Mouse (Mus musculus) hindbrain, postnatal 0 days (tissue): ENCODE data around the gene Zfp672. TPM values are rescaled to one million over a fixed set of nuclear protein-coding genes. Genes with fewer than 3 reads are reported as not detected.

Experiments used
- ATAC-seq: fragments of 200-750 bp; cut with Nextera tagmentation; 2 replicates; pipeline ENCODE4 v1.8.0; 2017; ENCODE audit warnings: mild to moderate bottlenecking, moderate TSS enrichment, moderate library complexity
- DNase-seq: peaks from one replicate; pipeline ENCODE4 v3.0.0-alpha.2; 2015; ENCODE audit warnings: low spot score
- H3K27ac ChIP-seq: fragments of 300-500 bp; sonication (generic); 2 replicates; pipeline ENCODE4 v1.5.1; 2014; ENCODE audit warnings: mild to moderate bottlenecking
- H3K27me3 ChIP-seq: fragments of 300-500 bp; sonication (generic); 2 replicates; pipeline ENCODE4 v1.6.1; 2014; ENCODE audit warnings: low read length, mixed read lengths; ENCODE audit not compliant: insufficient read depth
- H3K36me3 ChIP-seq: fragments of 300-500 bp; sonication (generic); 2 replicates; pipeline ENCODE4 v1.6.1; 2014; ENCODE audit warnings: low read length, mixed read lengths; ENCODE audit not compliant: insufficient read depth
- H3K4me1 ChIP-seq: fragments of 300-500 bp; sonication (generic); 2 replicates; pipeline ENCODE4 v1.6.1; 2014; ENCODE audit warnings: antibody characterized with exemption, low read length, mixed read lengths; ENCODE audit not compliant: insufficient read depth
- H3K4me2 ChIP-seq: fragments of 300-500 bp; sonication (generic); 2 replicates; pipeline ENCODE4 v1.6.1; 2014; ENCODE audit warnings: low read depth, mild to moderate bottlenecking, low read length, moderate library complexity, mixed read lengths
- H3K4me3 ChIP-seq: fragments of 300-500 bp; sonication (generic); 2 replicates; pipeline ENCODE4 v1.5.1; 2014; ENCODE audit warnings: low read length
- H3K9ac ChIP-seq: fragments of 300-500 bp; sonication (generic); replicated peaks from 2 replicates; pipeline ENCODE4 v1.6.1; 2014; ENCODE audit warnings: mild to moderate bottlenecking, low read length, moderate library complexity, mixed read lengths
- H3K9me3 ChIP-seq: fragments of 300-500 bp; sonication (generic); 2 replicates; pipeline ENCODE4 v1.6.1; 2016; ENCODE audit warnings: low read length, mixed read lengths
- CTCF ChIP-seq: IDR thresholded peaks from 2 replicates; pipeline ENCODE4 v1.5.1; 2016; ENCODE audit warnings: antibody characterized with exemption, control low read depth, low read depth
- WGBS: fragments of 180-500 bp; shearing (Covaris S2); extraction: QIAGEN DNeasy Blood & Tissue Kit; methylation state at CpG from one replicate; pipeline ENCODE4 v1.1.7; 2014; 5-methylcytosine and 5-hydroxymethylcytosine counted together
- polyA plus RNA-seq: library from polyadenylated mRNA; unstranded; fragments of >200 nt; fragmentation: Nextera tagmentation; extraction: Ambion mirVana; gene quantifications from 2 replicates; pipeline ENCODE4 v1.2.1, GENCODE M21; 2015
- total RNA-seq: library from RNA; depleted of rRNA; stranded (reverse); fragments of >200 nt; gene quantifications from 2 replicates; pipeline ENCODE4 v1.2.3, GENCODE M21; 2014

Zfp672 gene
- total and polyA plus RNA-seq, 2 experiments from 2014 or later, result 42.9 to 43.8 TPM

DNA sequence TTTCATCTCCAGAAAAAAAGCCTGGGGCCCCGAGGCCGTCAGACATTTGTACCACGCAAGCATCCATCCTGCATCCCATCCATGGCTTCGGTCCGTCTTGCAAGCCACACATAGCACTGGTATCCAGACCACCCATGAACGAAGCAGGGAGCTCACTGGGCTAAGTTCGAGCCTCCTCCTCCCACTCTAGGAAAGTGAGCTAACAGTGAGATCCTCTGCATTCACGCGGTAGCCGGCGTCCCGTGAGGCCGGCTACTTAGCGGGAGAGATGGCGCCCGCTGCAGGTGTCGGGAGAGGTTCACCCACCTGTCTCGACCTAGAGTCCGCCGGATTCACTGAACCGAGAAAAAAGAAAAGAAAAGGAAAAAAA lies 248 bp downstream of the Zfp672 start:
- Histone ChIP-seq H3K4me2 (peak overlapping the region; percentile 77), H3K27me3 (no peaks in the 10 kb centered on the region), H3K4me3 (peak overlapping the region; percentile 80), H3K9me3 (no peaks in the 10 kb centered on the region), H3K4me1 (peaks cover 29% of the 10 kb centered on the region), H3K27ac (peak overlapping the region; percentile 81), H3K36me3 (no peaks in the 10 kb centered on the region; the same call in 1 of the 2 replicates), H3K9ac (peak overlapping the region; percentile 76)
- no peak for DNase-seq
- peak; percentile 51 for ATAC-seq
- TF ChIP-seq CTCF, result no peak; the same call in 1 of the 2 replicates
- WGBS, result 1% methylated on average over 21 of the region's 21 CpGs

DNA sequence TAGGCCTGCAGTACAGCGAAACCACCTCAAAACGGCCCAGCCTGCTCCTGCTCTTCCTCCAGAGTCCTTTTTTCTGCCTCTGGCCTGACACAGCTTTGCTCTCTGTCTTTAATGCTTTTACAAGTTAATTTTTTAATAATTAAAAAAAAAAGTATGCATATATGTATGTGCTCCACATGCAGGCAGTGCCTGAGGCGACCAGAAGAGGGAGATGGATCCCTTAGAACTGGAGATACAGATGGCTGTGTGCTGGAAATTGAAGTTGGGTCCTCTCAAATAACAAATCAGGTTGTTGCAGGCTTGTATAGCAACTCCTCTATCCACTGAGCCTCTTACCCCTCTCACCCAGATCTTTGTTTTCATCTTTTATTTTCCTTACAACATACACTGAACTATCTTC lies 3.4 kb downstream of the Zfp672 start:
- no peak overlapping the region for H3K4me2 ChIP-seq
- H3K36me3 ChIP-seq, result no peaks in the 10 kb centered on the region
- WGBS, result 100% methylated on average over 3 of the region's 3 CpGs
- peaks cover 30% of the 10 kb centered on the region for H3K4me1 ChIP-seq
- H3K4me3 ChIP-seq, result no peak overlapping the region
- H3K9me3 ChIP-seq, result no peaks in the 10 kb centered on the region
- TF ChIP-seq CTCF, result 0 out of 2 replicates have a peak, but pooled peaks have one; percentile 29
- H3K27me3 ChIP-seq, result no peaks in the 10 kb centered on the region
- H3K9ac ChIP-seq, result no peak overlapping the region
- no peak overlapping the region for H3K27ac ChIP-seq
- ATAC-seq (no peak), DNase-seq (no peak)

DNA sequence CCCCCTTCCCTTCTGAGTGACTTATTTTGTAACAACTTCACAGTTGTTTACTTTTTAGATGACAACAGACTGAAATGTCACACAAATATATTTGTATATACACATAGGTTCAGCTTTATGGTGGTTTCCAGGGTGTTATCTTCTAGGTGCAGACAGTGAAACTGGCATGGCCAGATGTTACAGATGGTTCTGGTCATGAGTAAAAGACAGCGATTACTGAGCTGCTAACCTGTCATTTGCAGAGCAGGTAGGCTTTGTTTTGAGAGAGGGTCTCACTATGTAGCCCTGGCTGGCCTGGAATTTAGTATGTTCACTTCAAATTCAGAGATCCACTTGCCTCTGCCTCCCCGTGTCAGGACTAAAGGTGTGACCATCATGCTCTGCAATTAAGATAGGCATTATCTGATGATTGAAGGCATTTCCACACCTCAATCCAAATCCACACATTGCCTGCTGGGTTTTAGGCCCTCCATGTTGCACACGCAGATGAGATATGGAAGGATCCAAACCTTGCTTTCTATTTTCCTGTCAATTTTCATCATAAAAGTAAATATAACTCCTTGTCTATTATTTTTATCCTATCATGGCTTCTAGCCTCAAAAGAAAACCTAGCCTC lies 5.4 kb downstream of the Zfp672 start:
- no peaks in the 10 kb centered on the region for H3K36me3 ChIP-seq
- H3K4me2 ChIP-seq, result no peak overlapping the region
- 91% methylated on average over 3 of the region's 3 CpGs for WGBS
- no peak overlapping the region for H3K9ac ChIP-seq
- ATAC-seq (no peak), DNase-seq (no peak)
- peaks cover 26% of the 10 kb centered on the region for H3K4me1 ChIP-seq
- H3K27me3 ChIP-seq, result no peaks in the 10 kb centered on the region
- no peak for TF ChIP-seq CTCF
- no peak overlapping the region for H3K4me3 ChIP-seq
- H3K27ac ChIP-seq, result no peak overlapping the region
- H3K9me3 ChIP-seq, result no peaks in the 10 kb centered on the region

DNA sequence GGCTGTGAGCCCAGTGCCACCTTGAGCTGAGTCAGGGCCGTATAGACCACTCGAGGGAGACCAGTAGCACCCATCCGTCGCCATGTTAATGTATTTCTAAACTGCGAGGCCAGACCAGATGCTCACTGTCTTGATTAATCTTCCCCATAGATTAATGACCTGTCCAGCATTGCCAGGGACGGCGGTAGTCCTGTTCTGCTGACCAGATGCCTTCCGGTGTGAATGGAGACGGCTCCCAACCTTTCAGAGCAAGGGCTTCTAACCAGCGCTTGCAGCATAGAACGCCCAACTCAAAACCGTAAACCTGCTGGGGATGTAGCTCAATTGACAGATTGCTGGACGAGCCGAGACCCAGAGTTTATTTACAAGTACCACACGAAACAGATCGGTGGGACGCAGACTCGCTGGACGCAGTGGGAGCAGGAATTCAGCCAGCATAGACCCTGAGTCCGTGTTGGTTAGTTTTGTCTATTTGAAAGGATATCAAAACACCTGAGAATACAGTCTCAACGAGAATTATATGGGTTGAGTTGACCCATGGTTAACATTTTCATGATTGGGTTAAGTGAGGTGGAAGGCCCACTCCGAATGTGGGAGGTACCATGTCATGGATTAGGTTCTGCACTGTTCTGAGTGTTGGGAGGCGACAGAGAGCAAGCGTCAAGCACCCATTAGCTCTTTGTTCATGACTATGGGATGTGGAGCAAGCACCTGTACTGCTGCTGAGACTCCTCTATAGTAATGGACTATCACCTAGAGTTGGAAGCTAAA lies 6.4 kb downstream of the Zfp672 start:
- Histone ChIP-seq H3K9ac (peak overlapping the region; percentile 93), H3K9me3 (no peaks in the 10 kb centered on the region), H3K27me3 (no peaks in the 10 kb centered on the region), H3K36me3 (peaks cover 3% of the 10 kb centered on the region; the same call in 1 of the 2 replicates), H3K4me2 (peak overlapping the region; percentile 95), H3K27ac (peak overlapping the region; percentile 99), H3K4me3 (peak overlapping the region; percentile 74), H3K4me1 (peaks cover 17% of the 10 kb centered on the region; the same call in 1 of the 2 replicates)
- ATAC-seq (peak; percentile 24; the same call in 1 of the 2 replicates), DNase-seq (peak; percentile 27)
- 10% methylated on average over 24 of the region's 24 CpGs for WGBS
- TF ChIP-seq CTCF, result peak; percentile 25; the same call in 1 of the 2 replicates

DNA sequence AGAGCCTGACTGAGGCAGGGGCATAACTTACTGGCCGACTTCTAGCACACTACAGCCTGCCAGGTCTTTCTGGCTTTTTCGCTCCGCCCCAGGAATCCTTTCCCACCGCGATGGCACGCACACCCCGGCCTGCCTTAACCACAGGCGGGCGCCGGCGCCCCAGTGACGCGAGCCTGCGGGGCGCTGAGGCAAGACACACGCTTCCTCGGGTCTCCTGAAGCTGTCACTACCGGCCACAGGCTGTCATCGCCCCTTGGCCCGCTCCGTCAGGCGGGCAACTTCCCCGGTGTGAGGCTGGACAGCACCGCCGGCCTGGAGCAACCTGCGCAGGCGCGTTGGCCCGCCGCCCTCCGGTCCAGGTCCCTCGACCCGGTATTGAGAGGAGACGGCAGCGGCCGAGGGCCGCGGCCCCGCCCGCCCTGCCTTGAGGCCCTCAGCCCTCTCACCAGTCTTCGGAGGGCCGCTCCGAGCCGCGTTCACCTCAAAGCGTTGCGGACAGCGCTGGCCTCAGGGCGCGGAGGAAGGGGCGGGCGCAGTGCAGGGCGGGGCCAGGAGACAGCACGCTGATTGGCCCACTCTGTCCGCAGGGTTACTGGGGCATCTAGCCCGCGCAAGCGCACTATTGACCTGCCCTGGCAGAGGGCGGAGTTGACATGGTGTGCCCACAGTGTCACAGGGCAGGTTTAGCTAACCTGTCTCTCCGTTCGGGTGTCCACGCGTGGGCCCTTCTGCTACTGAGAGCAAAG lies 7.1 kb downstream of the Zfp672 start:
- H3K36me3 ChIP-seq, result peaks cover 5% of the 10 kb centered on the region; the same call in 1 of the 2 replicates
- TF ChIP-seq CTCF, result peak; percentile 17; the same call in 1 of the 2 replicates
- peak; percentile 98 for DNase-seq
- H3K27me3 ChIP-seq, result no peaks in the 10 kb centered on the region
- WGBS, result 2% methylated on average over 60 of the region's 63 CpGs
- H3K4me3 ChIP-seq, result peak overlapping the region; percentile 74
- ATAC-seq, result peak; percentile 99
- peak overlapping the region; percentile 95 for H3K4me2 ChIP-seq
- H3K4me1 ChIP-seq, result peaks cover 16% of the 10 kb centered on the region; the same call in 1 of the 2 replicates
- no peaks in the 10 kb centered on the region for H3K9me3 ChIP-seq
- H3K27ac ChIP-seq, result peak overlapping the region; percentile 99
- peak overlapping the region; percentile 93 for H3K9ac ChIP-seq

DNA sequence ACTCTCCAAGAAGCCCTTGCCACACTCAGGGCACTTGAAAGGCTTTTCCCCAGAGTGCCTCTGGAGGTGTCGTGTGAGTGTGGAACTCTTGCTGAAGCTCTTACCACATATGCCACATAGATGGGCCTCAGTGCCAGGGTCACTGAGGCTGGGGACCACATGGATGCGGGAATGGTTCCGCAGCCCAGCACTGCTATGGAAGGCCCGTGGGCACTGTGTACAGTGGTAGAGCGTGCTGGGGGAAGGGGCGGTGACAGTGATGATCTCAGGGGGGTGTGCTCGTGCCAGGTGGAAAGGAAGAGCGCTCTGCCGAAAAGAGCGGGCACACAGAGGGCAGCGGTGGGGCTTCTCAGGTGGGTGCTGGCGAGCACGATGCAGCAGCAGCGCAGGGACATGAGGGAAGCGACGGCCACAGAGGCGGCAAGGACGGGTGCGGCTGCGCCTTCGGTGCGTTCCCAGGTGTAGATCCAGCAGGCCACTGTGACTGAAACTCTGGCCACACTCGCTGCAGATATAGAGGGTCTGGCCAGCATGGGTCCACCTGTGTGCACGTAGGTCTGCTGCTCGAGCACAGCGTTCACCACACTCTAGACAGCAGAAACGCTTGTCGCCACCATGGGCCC lies 13.3 kb downstream of the Zfp672 start:
- no peak overlapping the region for H3K4me2 ChIP-seq
- H3K4me1 ChIP-seq, result peaks cover 3% of the 10 kb centered on the region; the same call in 1 of the 2 replicates
- DNase-seq, result no peak
- no peak overlapping the region for H3K27ac ChIP-seq
- peak; percentile 57; the same call in 1 of the 2 replicates for ATAC-seq
- no peaks in the 10 kb centered on the region for H3K27me3 ChIP-seq
- no peak overlapping the region for H3K9ac ChIP-seq
- no peak for TF ChIP-seq CTCF
- H3K36me3 ChIP-seq, result peaks cover 7% of the 10 kb centered on the region; the same call in 1 of the 2 replicates
- 78% methylated on average over 28 of the region's 28 CpGs for WGBS
- no peak overlapping the region for H3K4me3 ChIP-seq
- H3K9me3 ChIP-seq, result no peaks in the 10 kb centered on the region
